Mouse (Mus musculus): ENCODE results near the gene Nek7. TPM values are rescaled to one million over a fixed set of nuclear protein-coding genes. Genes with fewer than 3 reads are reported as not detected.
A peak's percentile ranks its signal among the peaks of the same experiment; 100 is the strongest.

The Nek7 gene
- total and polyA plus RNA-seq, 3 experiments = 29.1 to 75.1 (median 63.7) TPM

DNA sequence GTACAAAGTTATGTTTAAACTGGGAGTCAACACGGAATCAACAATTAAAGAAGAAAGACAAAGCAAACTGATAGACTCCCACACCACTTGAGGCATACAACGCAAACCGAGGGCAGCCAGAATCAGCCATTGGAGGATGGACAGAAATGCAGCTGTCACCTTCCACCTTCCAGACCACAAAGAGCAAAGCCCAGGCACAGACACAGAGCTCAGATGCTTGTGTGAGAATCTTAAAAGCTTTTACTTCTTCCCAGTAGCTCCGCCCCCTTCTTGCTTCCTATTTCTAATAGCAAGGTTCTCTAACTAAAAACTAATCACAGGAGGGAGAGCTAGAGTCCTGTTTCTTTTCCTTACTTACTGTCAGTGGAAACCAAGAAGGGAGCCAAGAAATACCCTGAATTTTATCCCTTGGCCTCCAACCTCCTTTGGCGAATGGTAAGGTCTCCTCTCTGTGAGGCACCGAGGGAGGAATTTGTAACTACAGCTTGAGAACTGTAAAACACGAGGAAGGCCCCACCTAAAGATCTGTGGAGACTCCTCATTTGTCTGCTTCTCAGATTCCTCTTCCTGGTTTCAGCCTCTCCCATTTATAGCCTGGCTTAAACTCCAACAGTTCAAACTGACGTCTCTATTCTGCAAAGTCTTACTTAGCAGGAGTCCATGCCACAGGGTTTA, 78.3 kb downstream of the Nek7 start (continued):
- TF ChIP-seq ELF1 (IDR thresholded peaks at IDR 0.05; ENCODE audit: low read depth, low read length) = peak; percentile 60; the same call in 1 of the 2 replicates

DNA sequence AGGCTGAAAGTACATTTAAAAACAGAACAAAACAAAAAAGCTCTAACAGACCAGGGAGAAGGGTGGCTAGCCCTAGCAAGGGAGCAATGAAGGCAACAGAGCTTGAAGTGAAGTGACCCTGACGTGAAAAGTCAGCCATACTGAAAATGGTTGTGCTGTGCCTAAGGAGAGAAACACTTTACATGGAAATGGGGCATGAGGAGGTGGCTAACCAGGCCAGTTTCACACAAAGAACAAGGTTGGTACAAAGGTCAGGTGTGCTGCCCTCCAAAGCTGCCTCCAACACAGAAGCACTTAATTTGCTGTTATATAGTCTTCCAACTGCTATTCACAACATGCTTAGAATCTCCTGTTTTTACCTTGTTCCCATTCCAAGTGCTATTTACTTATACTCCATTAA, 80.2 kb downstream of the Nek7 start:
- H3K27ac ChIP-seq (ENCODE audit: insufficient read depth, low read depth) = no peak overlapping the region
- no peak overlapping the region for H3K4me3 ChIP-seq (replicated peaks in 1 of 3; ENCODE audit: low read depth in 2 of 3, low read length in 2 of 3, poor library complexity in 1 of 3)
- H3K36me3 ChIP-seq (replicated peaks in 1 of 2; ENCODE audit: control insufficient read depth in 1 of 2, insufficient read depth in 1 of 2, low read length in 1 of 2) = peaks cover 3 to 28% of the 10 kb centered on the region in 2 experiments
- H3K4me2 ChIP-seq (ENCODE audit: insufficient read depth, low read depth, poor library complexity, severe bottlenecking) = no peak overlapping the region
- H3K9ac ChIP-seq (ENCODE audit: insufficient read depth, low read depth) = no peak overlapping the region
- no peak for DNase-seq (ENCODE audit: extremely low read depth)
- H3K79me2 ChIP-seq (replicated peaks; ENCODE audit: control insufficient read depth, extremely low read depth, insufficient read depth, poor library complexity, severe bottlenecking) = peaks cover 34% of the 10 kb centered on the region
- dilution Hi-C loops (cut with MboI; ENCODE audit: extremely low pct_ligation_motif_present, extremely low pct_unique_long_range_greater_than_20kb, low sequenced_read_pairs) = no loop called here
- TF ChIP-seq KAT2A (IDR thresholded peaks at IDR 0.05; ENCODE audit: insufficient replicate concordance, low read length) = no peak
- TF ChIP-seq RAD21 (IDR thresholded peaks at IDR 0.05; ENCODE audit: low read depth, low read length) = no peak
- no peak for TF ChIP-seq ETS1 (conservative IDR thresholded peaks at IDR 0.05; ENCODE audit: low read depth, low read length)
- TF ChIP-seq E2F4 (IDR thresholded peaks at IDR 0.05; ENCODE audit: insufficient replicate concordance, low read depth, low read length) = no peak
- TF ChIP-seq JUND (conservative IDR thresholded peaks at IDR 0.05; ENCODE audit: low read depth, low read length) = no peak
- TF ChIP-seq MAFK (IDR thresholded peaks at IDR 0.05; ENCODE audit: insufficient replicate concordance, low read length) = no peak
- no peak for TF ChIP-seq MYC (IDR thresholded peaks at IDR 0.05; ENCODE audit: low read depth, low read length)
- TF ChIP-seq TBP (conservative IDR thresholded peaks at IDR 0.05; ENCODE audit: low read depth, low read length) = no peak
- no peak for TF ChIP-seq MXI1 (IDR thresholded peaks at IDR 0.05; ENCODE audit: low read depth, low read length)
- no peak for TF ChIP-seq EP300 (IDR thresholded peaks at IDR 0.05; ENCODE audit: low read length)
- TF ChIP-seq PAX5 (IDR thresholded peaks at IDR 0.05; ENCODE audit: low read length) = no peak
- no peak for TF ChIP-seq ZMIZ1 (IDR thresholded peaks at IDR 0.05; ENCODE audit: low read depth, low read length)
- no peak for TF ChIP-seq HCFC1 (IDR thresholded peaks at IDR 0.05; ENCODE audit: low read depth, low read length)
- TF ChIP-seq BHLHE40 (IDR thresholded peaks at IDR 0.05; ENCODE audit: low read depth, low read length) = no peak
- TF ChIP-seq ZNF384 (IDR thresholded peaks at IDR 0.05; ENCODE audit: low read depth, low read length) = no peak
- no peak for TF ChIP-seq JUN (IDR thresholded peaks at IDR 0.05; ENCODE audit: insufficient read depth, low read depth, low read length)
- TF ChIP-seq MAZ (IDR thresholded peaks at IDR 0.05; ENCODE audit: low read depth, low read length) = no peak
- in situ Hi-C loops (cut with MboI; ENCODE audit: low pct_ligation_motif_present, low pct_unique_long_range_greater_than_20kb, low sequenced_read_pairs) = no loop called here
- H3K9me3 ChIP-seq (replicated peaks; ENCODE audit: low read length) = no peaks in the 10 kb centered on the region
- H3K27me3 ChIP-seq (replicated peaks) = no peaks in the 10 kb centered on the region
- peaks cover 13 to 62% of the 10 kb centered on the region in 2 experiments for H3K4me1 ChIP-seq (ENCODE audit: control insufficient read depth in 1 of 2, insufficient read depth in 2 of 2)

DNA sequence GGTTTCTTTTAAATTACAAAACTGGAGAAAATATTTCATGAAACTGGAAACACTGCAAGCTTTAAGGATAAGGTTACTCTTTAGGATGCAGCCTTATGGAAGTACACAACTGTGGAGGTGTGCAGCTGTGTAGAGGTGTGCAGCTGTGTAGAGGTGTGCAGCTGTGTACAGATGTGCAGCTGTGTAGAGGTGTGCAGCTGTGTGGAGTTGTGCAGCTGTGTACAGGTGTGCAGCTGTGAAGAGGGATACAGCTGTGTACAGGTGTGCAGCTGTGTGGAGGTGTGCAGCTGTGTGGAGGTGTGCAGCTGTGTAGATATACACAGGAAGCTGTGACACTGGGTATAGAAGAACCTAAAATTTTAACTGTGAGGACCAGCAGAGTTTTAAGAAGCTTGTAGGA, 81.7 kb downstream of the Nek7 start:
- TF ChIP-seq TCF12 (IDR thresholded peaks at IDR 0.05; ENCODE audit: low read depth, low read length) (peak; percentile 85), NELFE (IDR thresholded peaks at IDR 0.05; ENCODE audit: low read depth, low read length) (no peak), RAD21 (IDR thresholded peaks at IDR 0.05; ENCODE audit: low read depth, low read length) (no peak)
- Histone ChIP-seq H3K9ac (ENCODE audit: insufficient read depth, low read depth) (no peak overlapping the region), H3K4me1 (ENCODE audit: control insufficient read depth in 1 of 2, insufficient read depth in 2 of 2) (peaks cover 12 to 54% of the 10 kb centered on the region in 2 experiments), H3K36me3 (replicated peaks in 1 of 2; ENCODE audit: control insufficient read depth in 1 of 2, insufficient read depth in 1 of 2, low read length in 1 of 2) (peaks cover 5 to 38% of the 10 kb centered on the region in 2 experiments), H3K4me3 (replicated peaks in 1 of 3; ENCODE audit: low read depth in 2 of 3, low read length in 2 of 3, poor library complexity in 1 of 3) (no peak overlapping the region), H3K9me3 (replicated peaks; ENCODE audit: low read length) (no peaks in the 10 kb centered on the region), H3K4me2 (ENCODE audit: insufficient read depth, low read depth, poor library complexity, severe bottlenecking) (no peak overlapping the region), H3K79me2 (replicated peaks; ENCODE audit: control insufficient read depth, extremely low read depth, insufficient read depth, poor library complexity, severe bottlenecking) (peaks cover 34% of the 10 kb centered on the region), H3K27ac (ENCODE audit: insufficient read depth, low read depth) (no peak overlapping the region), H3K27me3 (replicated peaks) (no peaks in the 10 kb centered on the region)
- dilution Hi-C loops (cut with MboI; ENCODE audit: extremely low pct_ligation_motif_present, extremely low pct_unique_long_range_greater_than_20kb, low sequenced_read_pairs) (no loop called here), in situ Hi-C loops (cut with MboI; ENCODE audit: low pct_ligation_motif_present, low pct_unique_long_range_greater_than_20kb, low sequenced_read_pairs) (no loop called here)
- DNase-seq (ENCODE audit: extremely low read depth) = no peak

Measured in CH12.LX (cell line).